Mouse (Mus musculus): ENCODE results near the gene Gng7.

GRCm38 (mm10) chr10:80967101-80967656 is 47.6 kb downstream of the Gng7 start:
- TF ChIP-seq EP300 (IDR thresholded peaks at IDR 0.05; ENCODE audit: insufficient read depth, low read depth, low read length) (no peak), CTCF (IDR thresholded peaks at IDR 0.05; ENCODE audit: low read depth, low read length) (no peak), POLR2A (IDR thresholded peaks at IDR 0.05; ENCODE audit: insufficient read depth, low read length) (no peak)
